Mouse (Mus musculus) lung, adult 2 months (tissue): ENCODE data around the gene Prdm1.

Experiments used
- CTCF ChIP-seq: fragments of 200-500 bp; IDR thresholded peaks from 2 replicates; pipeline ENCODE4 v1.5.1; 2011; ENCODE audit warnings: mild to moderate bottlenecking, low read length, control low read depth; ENCODE audit not compliant: insufficient read depth
- POLR2A ChIP-seq: fragments of 200-500 bp; IDR thresholded peaks from 2 replicates; pipeline ENCODE4 v1.6.1; 2011; ENCODE audit warnings: low read depth, mild to moderate bottlenecking, control low read depth, low read length, borderline replicate concordance; ENCODE audit errors: extremely low read depth

DNA sequence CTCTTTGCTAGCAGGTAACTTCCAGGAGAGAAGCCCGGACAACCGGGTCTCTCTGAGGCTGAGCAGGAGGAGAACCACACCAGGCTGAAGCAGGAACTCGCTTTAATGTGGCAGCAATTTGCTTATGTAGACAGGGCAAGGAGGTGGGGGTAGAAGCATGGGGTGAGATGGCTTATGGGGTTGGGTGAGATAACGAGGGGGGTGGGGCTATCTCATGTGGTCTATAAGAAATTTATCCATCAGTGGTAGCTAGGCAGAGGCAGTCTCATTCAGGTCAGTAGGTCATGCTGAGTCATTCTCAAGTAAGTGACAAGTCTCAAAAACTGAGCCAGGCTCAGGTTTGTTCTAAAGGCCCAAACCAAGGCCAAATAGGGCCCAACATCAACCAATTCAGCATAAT lies 28.5 kb upstream of the Prdm1 start:
- TF ChIP-seq CTCF (no peak), POLR2A (no peak)
